Mouse (Mus musculus) hindbrain, postnatal 0 days (tissue): ENCODE measurements around the gene 6430571L13Rik. TPM values are rescaled to one million over a fixed set of nuclear protein-coding genes. Genes with fewer than 3 reads are reported as not detected.

Experiments
- ATAC-seq: fragments of 200-750 bp; cut with Nextera tagmentation; 2 replicates; pipeline ENCODE4 v1.8.0; 2017; ENCODE audit warnings: mild to moderate bottlenecking, moderate TSS enrichment, moderate library complexity
- DNase-seq: peaks from one replicate; pipeline ENCODE4 v3.0.0-alpha.2; 2015; ENCODE audit warnings: low spot score
- H3K27ac ChIP-seq: fragments of 300-500 bp; sonication (generic); 2 replicates; pipeline ENCODE4 v1.5.1; 2014; ENCODE audit warnings: mild to moderate bottlenecking
- H3K27me3 ChIP-seq: fragments of 300-500 bp; sonication (generic); 2 replicates; pipeline ENCODE4 v1.6.1; 2014; ENCODE audit warnings: low read length, mixed read lengths; ENCODE audit not compliant: insufficient read depth
- H3K36me3 ChIP-seq: fragments of 300-500 bp; sonication (generic); 2 replicates; pipeline ENCODE4 v1.6.1; 2014; ENCODE audit warnings: low read length, mixed read lengths; ENCODE audit not compliant: insufficient read depth
- H3K4me1 ChIP-seq: fragments of 300-500 bp; sonication (generic); 2 replicates; pipeline ENCODE4 v1.6.1; 2014; ENCODE audit warnings: antibody characterized with exemption, low read length, mixed read lengths; ENCODE audit not compliant: insufficient read depth
- H3K4me2 ChIP-seq: fragments of 300-500 bp; sonication (generic); 2 replicates; pipeline ENCODE4 v1.6.1; 2014; ENCODE audit warnings: low read depth, mild to moderate bottlenecking, low read length, moderate library complexity, mixed read lengths
- H3K4me3 ChIP-seq: fragments of 300-500 bp; sonication (generic); 2 replicates; pipeline ENCODE4 v1.5.1; 2014; ENCODE audit warnings: low read length
- H3K9ac ChIP-seq: fragments of 300-500 bp; sonication (generic); replicated peaks from 2 replicates; pipeline ENCODE4 v1.6.1; 2014; ENCODE audit warnings: mild to moderate bottlenecking, low read length, moderate library complexity, mixed read lengths
- H3K9me3 ChIP-seq: fragments of 300-500 bp; sonication (generic); 2 replicates; pipeline ENCODE4 v1.6.1; 2016; ENCODE audit warnings: low read length, mixed read lengths
- CTCF ChIP-seq: IDR thresholded peaks from 2 replicates; pipeline ENCODE4 v1.5.1; 2016; ENCODE audit warnings: antibody characterized with exemption, control low read depth, low read depth
- WGBS: fragments of 180-500 bp; shearing (Covaris S2); extraction: QIAGEN DNeasy Blood & Tissue Kit; methylation state at CpG from one replicate; pipeline ENCODE4 v1.1.7; 2014; 5-methylcytosine and 5-hydroxymethylcytosine counted together
- polyA plus RNA-seq: library from polyadenylated mRNA; unstranded; fragments of >200 nt; fragmentation: Nextera tagmentation; extraction: Ambion mirVana; gene quantifications from 2 replicates; pipeline ENCODE4 v1.2.1, GENCODE M21; 2015
- total RNA-seq: library from RNA; depleted of rRNA; stranded (reverse); fragments of >200 nt; gene quantifications from 2 replicates; pipeline ENCODE4 v1.2.3, GENCODE M21; 2014

The 6430571L13Rik gene
- total and polyA plus RNA-seq, 2 experiments from 2014 or later = 11.2 to 12.5 TPM

GRCm38 (mm10) chr9:107301554-107302331 lies 38.7 kb upstream of the 6430571L13Rik start:
- no peaks in the 10 kb centered on the region; the same call in 1 of the 2 replicates for H3K4me1 ChIP-seq
- no peak for DNase-seq
- WGBS = 88% methylated on average over 17 of the region's 17 CpGs
- peaks cover 13% of the 10 kb centered on the region for H3K36me3 ChIP-seq
- no peak for TF ChIP-seq CTCF
- no peaks in the 10 kb centered on the region for H3K27me3 ChIP-seq
- H3K27ac ChIP-seq = no peak overlapping the region
- H3K4me3 ChIP-seq = no peak overlapping the region
- H3K9ac ChIP-seq = no peak overlapping the region
- ATAC-seq = no peak
- no peaks in the 10 kb centered on the region for H3K9me3 ChIP-seq
- no peak overlapping the region for H3K4me2 ChIP-seq

- no peak for TF ChIP-seq CTCF
- WGBS = 88% methylated on average over 7 of the region's 7 CpGs
- Histone ChIP-seq H3K27me3 (no peaks in the 10 kb centered on the region), H3K4me3 (no peak overlapping the region), H3K36me3 (peaks cover 13% of the 10 kb centered on the region), H3K9ac (no peak overlapping the region), H3K4me1 (no peaks in the 10 kb centered on the region; the same call in 1 of the 2 replicates), H3K9me3 (no peaks in the 10 kb centered on the region), H3K4me2 (no peak overlapping the region), H3K27ac (no peak overlapping the region)
- ATAC-seq (no peak), DNase-seq (no peak)
Measured at GRCm38 (mm10) chr9:107302592-107302991, 37.8 kb upstream of the 6430571L13Rik start.

GRCm38 (mm10) chr9:107303121-107303820 lies 37.1 kb upstream of the 6430571L13Rik start:
- ATAC-seq = no peak
- Histone ChIP-seq H3K4me2 (no peak overlapping the region), H3K27ac (no peak overlapping the region), H3K36me3 (peaks cover 13% of the 10 kb centered on the region), H3K4me3 (no peak overlapping the region), H3K9ac (no peak overlapping the region), H3K9me3 (no peaks in the 10 kb centered on the region), H3K27me3 (no peaks in the 10 kb centered on the region), H3K4me1 (no peaks in the 10 kb centered on the region; the same call in 1 of the 2 replicates)
- DNase-seq = no peak
- TF ChIP-seq CTCF = no peak
- 75% methylated on average over 9 of the region's 9 CpGs for WGBS

GRCm38 (mm10) chr9:107303900-107304299 lies 36.5 kb upstream of the 6430571L13Rik start:
- ATAC-seq = no peak

GRCm38 (mm10) chr9:107304383-107304782 lies 36.0 kb upstream of the 6430571L13Rik start:
- WGBS = 95% methylated on average over 3 of the region's 3 CpGs
- Histone ChIP-seq H3K9ac (no peak overlapping the region), H3K36me3 (peaks cover 13% of the 10 kb centered on the region), H3K4me1 (no peaks in the 10 kb centered on the region), H3K9me3 (no peaks in the 10 kb centered on the region), H3K27me3 (no peaks in the 10 kb centered on the region), H3K27ac (no peak overlapping the region), H3K4me3 (no peak overlapping the region), H3K4me2 (no peak overlapping the region)
- TF ChIP-seq CTCF = no peak
- DNase-seq (no peak), ATAC-seq (no peak)

More at GRCm38 (mm10) chr9:107303900-107304299, 36.5 kb upstream of the 6430571L13Rik start:
- no peaks in the 10 kb centered on the region for H3K27me3 ChIP-seq
- H3K36me3 ChIP-seq = peaks cover 13% of the 10 kb centered on the region
- WGBS = 77% methylated on average over 5 of the region's 5 CpGs
- no peak overlapping the region for H3K27ac ChIP-seq
- no peak overlapping the region for H3K4me2 ChIP-seq
- no peaks in the 10 kb centered on the region for H3K4me1 ChIP-seq
- DNase-seq = no peak
- H3K9me3 ChIP-seq = no peaks in the 10 kb centered on the region
- no peak overlapping the region for H3K4me3 ChIP-seq
- no peak for TF ChIP-seq CTCF
- no peak overlapping the region for H3K9ac ChIP-seq

- Histone ChIP-seq H3K36me3 (peaks cover 13% of the 10 kb centered on the region), H3K4me1 (no peaks in the 10 kb centered on the region), H3K4me3 (no peak overlapping the region), H3K4me2 (no peak overlapping the region), H3K9me3 (no peaks in the 10 kb centered on the region), H3K27me3 (no peaks in the 10 kb centered on the region), H3K9ac (no peak overlapping the region), H3K27ac (no peak overlapping the region)
- DNase-seq = no peak
- no peak for TF ChIP-seq CTCF
- WGBS = 90% methylated on average over 4 of the region's 4 CpGs
- no peak for ATAC-seq
Measured at GRCm38 (mm10) chr9:107305012-107305411, 35.4 kb upstream of the 6430571L13Rik start.
